Mouse (Mus musculus): ENCODE results near the gene Ttpal. TPM values are rescaled to one million over a fixed set of nuclear protein-coding genes. Genes with fewer than 3 reads are reported as not detected.
"Not testable (repeated sequence)": the region's sequence is repeated elsewhere in the genome, so short reads cannot be mapped to it uniquely, and the experiment has no call there.

The Ttpal gene
- polyA plus RNA-seq, 1 experiment from 2014 or later: 19.4 TPM

- H3K27me3 ChIP-seq: no peaks in the 10 kb centered on the region
- ChIA-PET POLR2A (interaction anchor here (0.6 to 1.2 kb wide), 4 partner anchors 19 to 261 kb away, joined by 3 to 4 read pairs (median 3); no protein-coding TSS in a partner anchor), CTCF (interaction anchor here (1.4 to 3.1 kb wide), 2 partner anchors 15 to 76 kb away, joined by 3 to 16 read pairs; no protein-coding TSS in a partner anchor)
- ATAC-seq (no peak), DNase-seq (ENCODE audit: low read depth, low spot score) (no peak)
- TF ChIP-seq CTCF (IDR thresholded peaks at IDR 0.05): no peak
- in situ Hi-C loops (cut with MboI; ENCODE audit: low pct_unique_long_range_greater_than_20kb): no loop called here
These were observed 41.5 kb downstream of the Ttpal start for GRCm38 (mm10) chr2:163643576-163643971.

GRCm38 (mm10) chr2:163644047-163644446 is 41.9 kb downstream of the Ttpal start:
- H3K27me3 ChIP-seq: no peaks in the 10 kb centered on the region
- ChIA-PET POLR2A (interaction anchor here (1.2 to 1.4 kb wide), 2 partner anchors 16 to 20 kb away, joined by 3 to 4 read pairs; no protein-coding TSS in a partner anchor), CTCF (interaction anchor here (1.4 to 3.1 kb wide), 2 partner anchors 16 to 75 kb away, joined by 3 to 16 read pairs; no protein-coding TSS in a partner anchor)
- DNase-seq (ENCODE audit: low read depth, low spot score) (no peak), ATAC-seq (peak; percentile 14)
- in situ Hi-C loops (cut with MboI; ENCODE audit: low pct_unique_long_range_greater_than_20kb): no loop called here
- no peak for TF ChIP-seq CTCF (IDR thresholded peaks at IDR 0.05)

- peak; percentile 96 for ATAC-seq
- peak; percentile 72 for DNase-seq (ENCODE audit: low read depth, low spot score)
- ChIA-PET CTCF (interaction anchor here (1.0 to 3.1 kb wide), 5 partner anchors 12 to 74 kb away, joined by 3 to 16 read pairs (median 5); partner anchors contain the start of gene Pkig), POLR2A (interaction anchor here (0.8 to 1.4 kb wide), 3 partner anchors 16 to 27 kb away, joined by 3 to 4 read pairs (median 3); no protein-coding TSS in a partner anchor)
- in situ Hi-C loops (cut with MboI; ENCODE audit: low pct_unique_long_range_greater_than_20kb): no loop called here
- TF ChIP-seq CTCF (IDR thresholded peaks at IDR 0.05): peak; percentile 60
- no peaks in the 10 kb centered on the region for H3K27me3 ChIP-seq
These were observed 42.7 kb downstream of the Ttpal start, which contains the start of gene Serinc3 for GRCm38 (mm10) chr2:163644575-163645385. Serinc3 (minus strand) TSS chr2:163645131.

GRCm38 (mm10) chr2:163645700-163646460 is 43.8 kb downstream of the Ttpal start:
- H3K27me3 ChIP-seq: no peaks in the 10 kb centered on the region
- no peak for ATAC-seq
- ChIA-PET CTCF (interaction anchor here (1.0 to 3.1 kb wide), 5 partner anchors 11 to 73 kb away, joined by 3 to 16 read pairs (median 5); partner anchors contain the start of gene Pkig), POLR2A (interaction anchor here (0.8 to 1.4 kb wide), 2 partner anchors 14 to 28 kb away, joined by 3 to 4 read pairs; no protein-coding TSS in a partner anchor)
- no peak for TF ChIP-seq CTCF (IDR thresholded peaks at IDR 0.05)
- DNase-seq (ENCODE audit: low read depth, low spot score): no peak
- in situ Hi-C loops (cut with MboI; ENCODE audit: low pct_unique_long_range_greater_than_20kb): no loop called here

GRCm38 (mm10) chr2:163646461-163647080 is 44.5 kb downstream of the Ttpal start:
- in situ Hi-C loops (cut with MboI; ENCODE audit: low pct_unique_long_range_greater_than_20kb): no loop called here
- TF ChIP-seq CTCF (IDR thresholded peaks at IDR 0.05): no peak
- POLR2A ChIA-PET: interaction anchor here (0.6 kb wide), 1 partner anchor 49 kb away, joined by 3 read pairs; no protein-coding TSS in a partner anchor
- CTCF ChIA-PET: interaction anchor here (1.4 to 2.7 kb wide), 3 partner anchors 10 to 47 kb away, joined by 3 to 10 read pairs (median 5); partner anchors contain the start of gene Pkig
- H3K27me3 ChIP-seq: no peaks in the 10 kb centered on the region
- ATAC-seq (no peak), DNase-seq (ENCODE audit: low read depth, low spot score) (no peak)

GRCm38 (mm10) chr2:163655699-163656098 is 53.6 kb downstream of the Ttpal start:
- ATAC-seq; in situ Hi-C loops (cut with MboI; ENCODE audit: low pct_unique_long_range_greater_than_20kb); H3K27me3 ChIP-seq; DNase-seq (ENCODE audit: low read depth, low spot score): not testable (repeated sequence)
- POLR2A ChIA-PET: interaction anchor here (1.0 kb wide), 1 partner anchor 21 kb away, joined by 3 read pairs; no protein-coding TSS in a partner anchor
- CTCF ChIA-PET: interaction anchor here (2.5 kb wide), 1 partner anchor 10 kb away, joined by 10 read pairs; the partner anchor contains the start of gene Serinc3

- ChIA-PET CTCF (interaction anchor here (1.4 to 3.8 kb wide), 5 partner anchors 11 to 61 kb away, joined by 5 to 15 read pairs (median 10); partner anchors contain the start of gene Serinc3), POLR2A (interaction anchor here (0.6 to 0.7 kb wide), 2 partner anchors 16 to 61 kb away, joined by 3 read pairs; no protein-coding TSS in a partner anchor)
- DNase-seq (ENCODE audit: low read depth, low spot score) (no peak), ATAC-seq (no peak)
- H3K27me3 ChIP-seq: no peaks in the 10 kb centered on the region
- in situ Hi-C loops (cut with MboI; ENCODE audit: low pct_unique_long_range_greater_than_20kb): no loop called here
- no peak for TF ChIP-seq CTCF (IDR thresholded peaks at IDR 0.05)
These were observed 55.4 kb downstream of the Ttpal start for GRCm38 (mm10) chr2:163657486-163657885.

GRCm38 (mm10) chr2:163657975-163658886 is 56.1 kb downstream of the Ttpal start, which contains the start of gene Pkig:
Pkig (plus strand) TSS chr2:163658386.
- in situ Hi-C loops (cut with MboI; ENCODE audit: low pct_unique_long_range_greater_than_20kb): no loop called here
- TF ChIP-seq CTCF (IDR thresholded peaks at IDR 0.05): peak; percentile 50
- no peaks in the 10 kb centered on the region for H3K27me3 ChIP-seq
- ChIA-PET POLR2A (interaction anchor here (0.6 to 0.8 kb wide), 4 partner anchors 8 to 38 kb away, joined by 3 to 5 read pairs (median 3); no protein-coding TSS in a partner anchor), CTCF (interaction anchor here (0.7 to 3.8 kb wide), 10 partner anchors 9 to 61 kb away, joined by 3 to 15 read pairs (median 5); partner anchors contain the start of gene Serinc3)
- ATAC-seq: peak; percentile 84
- no peak for DNase-seq (ENCODE audit: low read depth, low spot score)

All from Patski (cell line).